Mouse (Mus musculus) hindbrain, postnatal 0 days (tissue): Measurements from ENCODE around the gene Clspn. TPM values are rescaled to one million over a fixed set of nuclear protein-coding genes. Genes with fewer than 3 reads are reported as not detected.

Experiments used
- ATAC-seq: fragments of 200-750 bp; cut with Nextera tagmentation; 2 replicates; pipeline ENCODE4 v1.8.0; 2017; ENCODE audit warnings: mild to moderate bottlenecking, moderate TSS enrichment, moderate library complexity
- DNase-seq: peaks from one replicate; pipeline ENCODE4 v3.0.0-alpha.2; 2015; ENCODE audit warnings: low spot score
- H3K27ac ChIP-seq: fragments of 300-500 bp; sonication (generic); 2 replicates; pipeline ENCODE4 v1.5.1; 2014; ENCODE audit warnings: mild to moderate bottlenecking
- H3K27me3 ChIP-seq: fragments of 300-500 bp; sonication (generic); 2 replicates; pipeline ENCODE4 v1.6.1; 2014; ENCODE audit warnings: low read length, mixed read lengths; ENCODE audit not compliant: insufficient read depth
- H3K36me3 ChIP-seq: fragments of 300-500 bp; sonication (generic); 2 replicates; pipeline ENCODE4 v1.6.1; 2014; ENCODE audit warnings: low read length, mixed read lengths; ENCODE audit not compliant: insufficient read depth
- H3K4me1 ChIP-seq: fragments of 300-500 bp; sonication (generic); 2 replicates; pipeline ENCODE4 v1.6.1; 2014; ENCODE audit warnings: antibody characterized with exemption, low read length, mixed read lengths; ENCODE audit not compliant: insufficient read depth
- H3K4me2 ChIP-seq: fragments of 300-500 bp; sonication (generic); 2 replicates; pipeline ENCODE4 v1.6.1; 2014; ENCODE audit warnings: low read depth, mild to moderate bottlenecking, low read length, moderate library complexity, mixed read lengths
- H3K4me3 ChIP-seq: fragments of 300-500 bp; sonication (generic); 2 replicates; pipeline ENCODE4 v1.5.1; 2014; ENCODE audit warnings: low read length
- H3K9ac ChIP-seq: fragments of 300-500 bp; sonication (generic); replicated peaks from 2 replicates; pipeline ENCODE4 v1.6.1; 2014; ENCODE audit warnings: mild to moderate bottlenecking, low read length, moderate library complexity, mixed read lengths
- H3K9me3 ChIP-seq: fragments of 300-500 bp; sonication (generic); 2 replicates; pipeline ENCODE4 v1.6.1; 2016; ENCODE audit warnings: low read length, mixed read lengths
- CTCF ChIP-seq: IDR thresholded peaks from 2 replicates; pipeline ENCODE4 v1.5.1; 2016; ENCODE audit warnings: antibody characterized with exemption, control low read depth, low read depth
- WGBS: fragments of 180-500 bp; shearing (Covaris S2); extraction: QIAGEN DNeasy Blood & Tissue Kit; methylation state at CpG from one replicate; pipeline ENCODE4 v1.1.7; 2014; 5-methylcytosine and 5-hydroxymethylcytosine counted together
- polyA plus RNA-seq: library from polyadenylated mRNA; unstranded; fragments of >200 nt; fragmentation: Nextera tagmentation; extraction: Ambion mirVana; gene quantifications from 2 replicates; pipeline ENCODE4 v1.2.1, GENCODE M21; 2015
- total RNA-seq: library from RNA; depleted of rRNA; stranded (reverse); fragments of >200 nt; gene quantifications from 2 replicates; pipeline ENCODE4 v1.2.3, GENCODE M21; 2014

Gene Clspn
- total and polyA plus RNA-seq, 2 experiments from 2014 or later, result 2.0 to 5.9 TPM

DNA sequence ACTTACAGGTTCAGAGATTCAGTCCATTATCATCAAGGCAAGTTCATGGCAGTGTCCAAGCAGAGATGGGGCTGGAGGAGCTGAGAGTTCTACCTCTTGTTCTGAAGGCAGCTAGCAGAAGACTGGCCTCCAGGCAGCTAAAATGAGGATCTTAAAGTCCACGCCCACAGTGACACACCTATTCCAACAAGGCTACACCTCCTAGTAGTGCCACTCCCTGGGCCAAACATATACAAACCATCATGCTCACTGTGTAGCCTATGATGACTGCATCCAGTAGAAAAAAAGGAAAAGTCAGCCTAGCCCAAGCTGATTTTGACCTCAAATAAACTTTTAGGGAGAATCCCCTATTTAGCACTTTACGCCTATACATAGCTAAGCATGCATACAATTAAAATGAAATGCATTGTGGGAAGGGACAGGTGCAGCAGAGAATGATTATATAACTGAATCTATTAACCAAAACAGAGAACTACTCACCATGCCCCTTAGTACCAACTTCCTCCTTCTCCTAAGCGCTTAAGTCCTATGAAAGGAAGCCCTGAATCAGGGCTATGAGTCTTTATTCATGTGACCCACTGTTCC, 16.2 kb upstream of the Clspn start:
- no peaks in the 10 kb centered on the region for H3K4me1 ChIP-seq
- H3K36me3 ChIP-seq, result no peaks in the 10 kb centered on the region
- no peak for DNase-seq
- WGBS, result 83% methylated on average over 3 of the region's 3 CpGs
- H3K4me2 ChIP-seq, result no peak overlapping the region
- no peak overlapping the region for H3K4me3 ChIP-seq
- no peak for ATAC-seq
- no peak overlapping the region for H3K27ac ChIP-seq
- H3K27me3 ChIP-seq, result no peaks in the 10 kb centered on the region
- no peak for TF ChIP-seq CTCF
- H3K9me3 ChIP-seq, result no peaks in the 10 kb centered on the region
- H3K9ac ChIP-seq, result no peak overlapping the region

DNA sequence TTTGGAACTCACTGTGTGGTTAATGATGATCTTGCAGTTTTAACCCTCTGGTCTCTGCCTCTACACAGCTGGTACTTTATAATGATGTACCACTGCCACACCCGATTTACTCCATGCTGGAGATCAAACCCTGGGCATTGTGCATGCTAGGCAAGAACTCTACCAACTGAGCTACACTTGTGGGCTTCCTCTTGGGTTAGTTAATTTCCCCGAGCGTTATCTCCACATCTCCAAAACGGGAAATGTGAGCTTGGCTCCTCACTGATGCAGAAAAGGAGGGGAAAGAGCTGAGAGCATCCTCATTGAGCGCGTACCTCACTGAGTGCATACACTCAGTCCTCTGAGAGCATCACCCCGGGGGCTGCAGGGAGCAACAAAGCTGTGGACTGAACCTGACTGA, 13.9 kb upstream of the Clspn start:
- no peak for ATAC-seq
- no peak for TF ChIP-seq CTCF

DNA sequence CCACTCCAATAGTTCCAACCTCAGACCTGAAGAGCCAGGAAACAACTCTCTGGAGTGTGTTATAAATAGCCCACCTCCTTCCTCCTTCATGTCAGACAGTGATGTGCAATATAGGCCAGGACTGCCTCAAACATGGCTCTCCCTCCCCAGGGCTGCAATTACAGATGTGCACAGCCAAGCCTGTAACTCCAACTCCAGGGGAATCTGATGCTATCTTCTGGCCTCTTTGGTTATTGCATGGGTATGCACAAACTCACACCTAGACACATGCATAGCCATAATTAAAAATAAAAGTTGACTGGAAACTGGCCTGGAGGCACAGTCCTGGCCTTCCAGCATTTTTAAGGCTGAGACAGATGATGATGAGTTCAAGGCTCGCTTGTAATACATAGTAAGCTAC, 11.7 kb upstream of the Clspn start:
- Histone ChIP-seq H3K9me3 (no peaks in the 10 kb centered on the region), H3K4me3 (no peak overlapping the region), H3K27ac (no peak overlapping the region), H3K4me1 (no peaks in the 10 kb centered on the region), H3K27me3 (no peaks in the 10 kb centered on the region), H3K36me3 (no peaks in the 10 kb centered on the region), H3K9ac (no peak overlapping the region), H3K4me2 (no peak overlapping the region)
- WGBS, result 60% methylated on average over 1 of the region's 1 CpGs
- ATAC-seq (no peak), DNase-seq (no peak)
- no peak for TF ChIP-seq CTCF

More for the DNA sequence above, 13.9 kb upstream of the Clspn start:
- Histone ChIP-seq H3K9ac (no peak overlapping the region), H3K27ac (no peak overlapping the region), H3K36me3 (no peaks in the 10 kb centered on the region), H3K9me3 (no peaks in the 10 kb centered on the region), H3K27me3 (no peaks in the 10 kb centered on the region), H3K4me2 (no peak overlapping the region), H3K4me1 (no peaks in the 10 kb centered on the region), H3K4me3 (no peak overlapping the region)
- DNase-seq, result no peak
- 63% methylated on average over 7 of the region's 7 CpGs for WGBS

DNA sequence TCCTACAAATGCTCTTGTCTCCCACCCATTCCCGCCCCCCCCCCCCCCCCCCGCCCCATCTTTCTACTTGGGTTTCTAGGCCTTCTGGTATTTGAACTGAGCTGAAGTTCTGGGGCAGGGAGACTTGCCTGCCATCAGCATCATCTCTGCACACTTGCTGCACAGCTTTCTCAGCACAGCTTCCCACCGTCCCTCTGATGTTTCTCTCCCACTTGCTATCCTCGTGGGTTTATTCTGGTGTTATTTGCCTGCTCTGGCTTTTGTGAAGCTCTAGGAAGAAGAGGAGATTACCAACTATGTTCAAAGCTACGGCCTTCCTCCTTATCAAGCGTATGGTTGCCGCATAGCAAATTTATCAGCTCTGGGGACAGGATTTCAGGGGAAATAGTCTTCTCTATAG, 11.0 kb upstream of the Clspn start:
- H3K27me3 ChIP-seq, result no peaks in the 10 kb centered on the region
- ATAC-seq (no peak), DNase-seq (no peak)
- no peak overlapping the region for H3K4me2 ChIP-seq
- 81% methylated on average over 7 of the region's 7 CpGs for WGBS
- H3K9ac ChIP-seq, result no peak overlapping the region
- no peak overlapping the region for H3K4me3 ChIP-seq
- H3K4me1 ChIP-seq, result no peaks in the 10 kb centered on the region
- H3K9me3 ChIP-seq, result no peaks in the 10 kb centered on the region
- no peaks in the 10 kb centered on the region for H3K36me3 ChIP-seq
- TF ChIP-seq CTCF, result no peak
- no peak overlapping the region for H3K27ac ChIP-seq

DNA sequence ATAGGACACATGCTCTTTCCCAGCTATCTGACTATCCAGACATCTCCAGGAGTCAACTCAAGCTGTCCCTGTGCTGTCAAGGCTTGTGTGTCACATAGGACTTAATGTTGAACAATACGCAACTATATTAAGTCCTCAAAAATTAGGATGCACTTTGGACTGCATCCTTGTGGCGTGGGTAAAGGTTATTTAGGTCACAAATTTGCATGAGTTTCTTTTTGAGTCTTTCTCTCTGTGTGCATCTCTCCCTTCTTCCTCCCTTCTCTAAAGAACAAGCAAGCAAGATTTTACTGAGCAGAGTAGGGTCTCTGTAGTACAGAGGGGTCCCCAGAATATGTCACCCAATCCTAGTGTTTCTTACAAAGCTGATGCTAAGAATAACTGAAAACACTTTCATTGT, 10.6 kb upstream of the Clspn start:
- Histone ChIP-seq H3K36me3 (no peaks in the 10 kb centered on the region), H3K4me3 (no peak overlapping the region), H3K27ac (no peak overlapping the region), H3K9me3 (no peaks in the 10 kb centered on the region), H3K9ac (no peak overlapping the region), H3K4me2 (no peak overlapping the region), H3K4me1 (no peaks in the 10 kb centered on the region), H3K27me3 (no peaks in the 10 kb centered on the region)
- 69% methylated on average over 2 of the region's 2 CpGs for WGBS
- DNase-seq, result no peak
- ATAC-seq, result no peak
- TF ChIP-seq CTCF, result no peak

DNA sequence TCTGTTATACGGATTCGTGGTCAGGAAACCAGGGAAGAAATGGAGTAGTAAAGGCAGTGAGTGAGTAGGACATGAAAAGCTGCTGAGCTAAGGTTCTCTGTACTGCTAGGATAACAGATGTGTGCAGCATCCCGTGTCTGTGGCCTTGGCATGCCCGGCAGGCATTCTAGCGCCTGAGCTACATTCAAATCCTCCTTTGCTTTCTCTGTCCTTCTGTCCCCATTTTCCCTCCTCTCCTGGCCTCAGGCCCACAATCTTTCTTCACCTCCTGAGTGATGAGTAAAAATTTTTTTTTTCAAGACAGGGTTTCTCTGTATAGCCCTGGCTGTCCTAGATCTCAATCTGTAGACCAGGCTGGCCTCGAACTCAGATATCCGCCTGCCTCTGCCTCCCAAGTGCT, 4.6 kb upstream of the Clspn start:
- Histone ChIP-seq H3K27me3 (no peaks in the 10 kb centered on the region), H3K27ac (no peak overlapping the region), H3K4me2 (no peak overlapping the region), H3K4me3 (no peak overlapping the region), H3K4me1 (no peaks in the 10 kb centered on the region), H3K36me3 (no peaks in the 10 kb centered on the region), H3K9me3 (no peaks in the 10 kb centered on the region), H3K9ac (no peak overlapping the region)
- TF ChIP-seq CTCF, result no peak
- 70% methylated on average over 7 of the region's 7 CpGs for whole genome bisulfite sequencing
- DNase-seq (no peak), ATAC-seq (no peak)

DNA sequence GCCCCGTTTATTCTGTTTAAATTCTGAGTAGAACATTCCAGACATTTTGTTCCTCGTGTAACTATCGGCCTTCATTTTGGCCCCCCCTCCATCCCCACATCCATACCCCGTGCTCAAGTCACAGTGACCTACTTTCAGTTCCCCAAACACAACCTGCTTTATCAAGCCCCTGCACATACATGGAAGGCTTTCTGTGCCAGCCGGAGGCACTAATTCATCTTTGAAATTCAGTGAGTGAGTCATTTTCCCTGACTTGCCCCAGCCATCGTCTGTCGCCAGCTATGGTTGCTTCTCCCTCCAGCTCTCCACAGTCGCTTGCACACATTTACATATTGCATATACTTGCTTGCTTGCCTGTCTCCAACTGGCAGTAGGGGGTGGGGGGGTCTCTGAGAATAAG, 3.6 kb upstream of the Clspn start:
- DNase-seq, result peak; percentile 43
- Histone ChIP-seq H3K27ac (no peak overlapping the region), H3K9me3 (no peaks in the 10 kb centered on the region), H3K4me2 (no peak overlapping the region), H3K27me3 (no peaks in the 10 kb centered on the region), H3K9ac (no peak overlapping the region), H3K4me3 (no peak overlapping the region), H3K36me3 (no peaks in the 10 kb centered on the region), H3K4me1 (no peaks in the 10 kb centered on the region)
- 0 out of 2 replicates have a peak, but pooled peaks have one; percentile 39 for ATAC-seq
- TF ChIP-seq CTCF, result no peak
- 51% methylated on average over 8 of the region's 8 CpGs for WGBS
